Mouse (Mus musculus) right cerebral cortex, postnatal 4 days (tissue): ENCODE measurements at regions not wholly inside any gene's neighbourhood (a gene's known extent, or its start where the extent isn't known, plus 50 kb on each side); places are given as distances from the start of the nearest gene placed in this dataset.

Experiments
- DNase-seq: peaks from one replicate; pipeline ENCODE4 v3.0.0-alpha.2; 2022

GRCm38 (mm10) chr1:176499010-176499650 lies 224.0 kb upstream of the Pld5 start:
- no peak for DNase-seq

- DNase-seq, result no peak
These were observed 193.4 kb upstream of the Pld5 start for GRCm38 (mm10) chr1:176468560-176468959.

- DNase-seq, result no peak
These were observed 187.0 kb upstream of the Pld5 start for GRCm38 (mm10) chr1:176462125-176462524.

GRCm38 (mm10) chr1:176446735-176447134 lies 171.6 kb upstream of the Pld5 start:
- DNase-seq, result no peak

- DNase-seq, result no peak
These were observed 168.6 kb upstream of the Pld5 start for GRCm38 (mm10) chr1:176443712-176444111.

GRCm38 (mm10) chr1:176440254-176440653 lies 165.1 kb upstream of the Pld5 start:
- peak; percentile 6 for DNase-seq

- no peak for DNase-seq
These were observed 152.7 kb upstream of the Pld5 start for GRCm38 (mm10) chr1:176427835-176428234.

GRCm38 (mm10) chr1:176427046-176427445 lies 151.9 kb upstream of the Pld5 start:
- no peak for DNase-seq

GRCm38 (mm10) chr1:176417251-176417650 lies 142.1 kb upstream of the Pld5 start:
- no peak for DNase-seq

GRCm38 (mm10) chr1:176404128-176404527 lies 129.0 kb upstream of the Pld5 start:
- DNase-seq, result no peak

GRCm38 (mm10) chr1:176379645-176380044 lies 104.5 kb upstream of the Pld5 start:
- no peak for DNase-seq

GRCm38 (mm10) chr1:176366900-176367299 lies 91.8 kb upstream of the Pld5 start:
- DNase-seq, result no peak

GRCm38 (mm10) chr1:176360957-176361356 lies 85.8 kb upstream of the Pld5 start:
- no peak for DNase-seq

GRCm38 (mm10) chr1:176359992-176360724 lies 85.0 kb upstream of the Pld5 start:
- no peak for DNase-seq

- peak; percentile 15 for DNase-seq
These were observed 80.2 kb upstream of the Pld5 start for GRCm38 (mm10) chr1:176355342-176355741.

GRCm38 (mm10) chr1:176354898-176355297 lies 79.8 kb upstream of the Pld5 start:
- no peak for DNase-seq

GRCm38 (mm10) chr1:176352706-176353105 lies 77.6 kb upstream of the Pld5 start:
- DNase-seq, result no peak

- DNase-seq, result no peak
These were observed 74.9 kb upstream of the Pld5 start for GRCm38 (mm10) chr1:176349909-176350495.

GRCm38 (mm10) chr1:176348129-176348528 lies 73.0 kb upstream of the Pld5 start:
- no peak for DNase-seq

- DNase-seq, result no peak
These were observed 56.2 kb upstream of the Pld5 start for GRCm38 (mm10) chr1:176331344-176331743.
